Mouse (Mus musculus) spleen, postnatal 14 days (tissue): ENCODE data around the gene Peg10.
A peak's percentile ranks its signal among the peaks of the same experiment; 100 is the strongest.
"Not testable (repeated sequence)": the region's sequence is repeated elsewhere in the genome, so short reads cannot be mapped to it uniquely, and the experiment has no call there.

Experiments used
- DNase-seq, 2 experiments: peaks; one replicate each; pipeline ENCODE4 v3.0.0; 2021 to 2022; ENCODE audit warnings: low spot score in 2 of 2

The Peg10 gene

DNA sequence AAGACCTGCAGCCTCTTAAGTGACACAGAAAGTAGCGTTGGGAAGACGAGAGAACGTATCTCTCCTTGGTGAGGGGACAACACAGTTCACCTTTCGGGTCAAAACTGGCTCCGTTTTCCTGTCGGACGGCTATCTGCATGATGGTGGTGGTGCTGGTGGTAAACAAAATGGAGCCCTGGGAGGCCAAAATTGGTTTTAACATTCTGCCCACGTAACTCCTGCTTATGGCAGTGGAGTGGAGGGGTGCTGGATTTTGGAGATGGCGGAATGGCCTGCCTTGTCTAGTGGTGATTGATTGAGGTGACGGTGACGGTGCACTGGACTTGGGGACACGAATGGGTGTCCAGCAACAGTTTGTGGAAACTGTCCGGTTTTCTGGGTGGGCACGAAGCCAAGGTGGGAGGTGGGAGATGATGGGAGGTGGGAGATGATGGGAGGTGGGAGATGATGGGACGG, 1.4 kb downstream of the Peg10 start:
- no peak for DNase-seq

DNA sequence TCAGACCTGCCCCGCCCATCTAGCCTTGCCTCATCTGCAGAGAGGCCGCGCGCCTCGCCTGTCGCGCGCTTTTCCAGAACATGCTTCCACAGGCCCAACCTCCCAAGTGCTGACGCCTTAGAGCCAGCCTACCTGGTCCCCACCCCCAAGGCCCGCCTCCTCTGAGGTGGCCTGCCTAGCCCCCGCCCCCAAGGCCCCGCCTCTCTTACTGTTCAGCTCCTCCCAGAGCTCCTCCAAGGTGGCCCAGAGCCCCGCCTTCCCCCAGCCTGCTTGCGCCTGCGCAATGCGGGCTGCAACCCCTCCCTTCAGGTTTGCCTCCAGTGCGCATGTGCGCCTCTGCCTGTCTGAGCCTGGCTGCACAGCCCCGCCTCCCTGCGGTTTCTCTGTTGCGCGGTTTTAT, 2.0 kb downstream of the Peg10 start:
- DNase-seq, result peak; percentile 72 to 82

DNA sequence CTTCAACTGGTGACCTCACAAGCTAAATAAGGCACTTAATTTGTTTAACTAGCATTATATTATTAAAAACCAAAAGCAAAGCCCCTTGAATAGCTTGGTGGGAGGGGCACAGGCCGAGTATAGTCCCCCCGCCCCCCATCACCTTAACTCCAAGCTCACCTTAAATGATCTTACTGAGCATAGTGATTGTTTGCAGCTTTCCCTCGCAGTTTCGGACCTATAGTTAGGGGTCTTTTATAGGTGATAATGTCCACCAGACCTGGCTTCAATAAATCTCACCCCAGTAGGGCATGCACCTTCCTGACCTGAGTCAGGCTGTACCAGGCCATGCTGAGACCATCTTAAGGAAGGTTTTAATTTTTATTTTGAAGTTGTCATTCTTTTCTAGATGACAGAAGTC, 4.2 kb downstream of the Peg10 start:
- DNase-seq, result no peak

DNA sequence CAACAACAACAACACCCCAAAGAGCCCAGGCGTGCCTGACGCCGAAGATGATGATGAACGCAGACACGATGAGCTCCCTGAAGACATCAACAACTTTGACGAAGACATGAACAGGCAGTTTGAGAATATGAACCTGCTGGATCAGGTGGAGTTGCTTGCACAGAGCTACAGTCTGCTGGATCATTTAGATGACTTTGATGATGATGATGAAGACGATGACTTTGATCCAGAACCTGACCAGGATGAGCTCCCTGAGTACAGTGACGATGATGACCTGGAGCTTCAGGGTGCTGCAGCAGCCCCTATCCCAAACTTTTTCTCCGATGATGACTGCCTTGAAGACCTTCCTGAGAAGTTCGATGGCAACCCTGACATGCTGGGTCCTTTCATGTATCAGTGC, 7.2 kb downstream of the Peg10 start:
- DNase-seq, result no peak

DNA sequence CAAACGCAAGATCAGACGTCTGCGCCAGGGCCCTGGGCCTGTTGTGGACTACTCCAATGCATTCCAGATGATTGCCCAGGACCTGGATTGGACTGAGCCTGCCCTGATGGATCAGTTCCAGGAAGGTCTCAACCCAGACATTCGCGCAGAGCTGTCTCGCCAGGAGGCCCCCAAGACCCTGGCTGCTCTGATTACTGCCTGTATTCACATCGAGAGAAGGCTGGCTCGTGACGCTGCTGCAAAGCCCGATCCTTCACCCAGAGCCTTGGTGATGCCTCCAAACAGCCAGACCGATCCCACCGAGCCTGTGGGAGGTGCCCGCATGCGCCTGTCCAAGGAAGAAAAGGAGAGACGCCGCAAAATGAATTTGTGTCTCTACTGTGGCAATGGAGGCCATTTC, 7.8 kb downstream of the Peg10 start:
- no peak for DNase-seq

DNA sequence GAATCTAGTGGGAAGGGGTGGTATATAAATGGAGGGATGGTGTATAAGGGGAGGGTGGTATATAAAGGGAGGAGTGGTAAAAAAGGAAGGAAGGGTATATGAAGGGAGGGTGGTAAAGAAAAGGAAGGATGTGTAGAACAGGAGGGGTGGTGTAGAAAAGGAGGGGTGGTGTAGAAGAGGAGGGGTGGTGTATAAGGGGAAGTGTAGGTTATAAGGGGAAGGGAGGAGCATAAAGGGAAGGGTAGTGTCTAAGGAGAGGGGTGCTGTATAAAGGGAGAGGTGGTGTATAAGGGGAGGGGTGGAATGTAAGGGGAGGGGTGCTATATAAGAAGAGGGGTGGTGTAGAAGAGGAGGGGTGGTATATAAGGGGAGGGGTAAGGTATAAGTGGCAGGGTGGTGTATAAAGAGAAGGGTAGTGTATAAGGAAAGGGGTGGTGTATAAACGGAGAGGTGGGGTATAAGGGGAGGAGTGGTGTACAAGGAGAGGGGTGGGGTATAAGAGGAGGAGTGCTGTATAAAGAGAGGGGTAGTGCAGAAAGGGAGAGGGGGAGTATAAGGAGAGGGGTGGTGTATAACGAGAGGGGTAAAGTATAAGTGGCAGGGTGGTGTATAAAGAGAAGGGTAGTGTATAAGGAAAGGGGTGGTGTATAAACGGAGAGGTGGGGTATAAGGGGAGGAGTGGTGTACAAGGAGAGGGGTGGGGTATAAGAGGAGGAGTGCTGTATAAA, 14.5 kb downstream of the Peg10 start:
- not testable (repeated sequence) for DNase-seq

DNA sequence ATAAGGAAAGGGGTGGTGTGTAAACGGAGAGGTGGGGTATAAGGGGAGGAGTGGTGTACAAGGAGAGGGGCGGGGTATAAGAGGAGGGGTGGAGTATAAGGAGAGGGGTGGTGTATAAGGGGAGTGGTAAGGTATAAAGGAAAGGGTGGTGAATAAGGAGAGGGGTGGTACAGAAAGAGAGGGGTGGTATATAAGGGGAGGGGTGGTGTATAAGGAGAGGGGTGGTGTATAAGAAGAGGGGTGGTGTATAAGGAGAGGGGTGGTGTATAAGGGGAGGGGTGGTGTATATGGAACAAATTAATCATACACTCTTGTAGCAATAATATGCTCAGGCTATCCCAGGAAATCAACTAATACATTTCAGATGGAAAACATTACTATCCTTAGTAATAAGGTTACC, 15.1 kb downstream of the Peg10 start:
- no peak for DNase-seq

DNA sequence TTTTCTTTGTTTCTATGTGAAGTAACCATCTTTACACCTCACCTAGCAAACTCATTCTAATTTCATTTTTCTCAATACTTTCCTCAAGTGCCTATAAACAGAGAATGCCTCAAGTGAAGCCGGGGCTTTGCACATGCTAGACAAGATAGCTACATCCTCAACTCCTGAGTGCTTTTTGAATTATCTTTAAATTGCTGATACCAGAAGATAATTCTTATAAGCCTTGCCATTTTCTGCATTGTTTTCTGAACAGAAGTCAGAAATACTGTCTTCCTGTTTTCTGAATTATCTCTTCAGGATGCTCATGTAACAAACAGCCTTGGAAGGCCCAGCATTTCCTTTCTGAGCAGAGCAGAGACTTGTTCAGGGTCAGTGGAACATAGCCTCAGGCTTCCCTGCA, 49.2 kb downstream of the Peg10 start:
- DNase-seq, result no peak

DNA sequence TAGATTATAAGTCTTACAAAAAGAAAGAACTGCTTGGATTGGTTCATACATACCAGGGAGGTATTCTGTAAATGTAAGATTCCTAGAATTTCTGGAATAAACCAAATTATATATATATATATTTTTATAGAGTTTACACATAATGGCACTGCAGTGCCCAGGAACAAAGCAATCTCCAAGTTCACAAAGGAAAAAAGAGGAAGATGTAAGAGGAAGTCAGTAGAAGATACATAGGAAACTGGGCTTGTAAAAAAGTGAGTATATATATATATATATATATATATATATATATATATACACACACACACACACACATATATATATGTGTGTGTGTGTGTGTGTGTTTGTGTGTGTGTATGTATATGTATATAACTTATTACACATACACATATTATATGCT, 50.2 kb downstream of the Peg10 start:
- not testable (repeated sequence) for DNase-seq

DNA sequence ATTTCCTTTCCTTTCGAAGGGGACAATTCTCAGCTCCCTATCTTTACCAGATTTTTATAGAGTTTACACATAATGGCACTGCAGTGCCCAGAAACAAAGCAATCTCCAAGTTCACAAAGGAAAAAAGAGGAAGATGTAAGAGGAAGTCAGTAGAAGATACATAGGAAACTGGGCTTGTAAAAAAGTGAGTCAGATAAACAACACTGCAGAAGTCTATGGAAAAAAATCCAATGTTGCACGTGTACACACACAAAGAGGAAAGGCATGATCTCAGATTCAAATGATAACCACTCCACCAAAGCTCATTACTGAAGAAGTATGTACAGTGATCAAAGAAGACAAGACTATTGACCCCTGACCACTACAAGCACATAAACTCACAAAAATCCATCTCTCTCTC, 51.3 kb downstream of the Peg10 start:
- DNase-seq, result no peak

DNA sequence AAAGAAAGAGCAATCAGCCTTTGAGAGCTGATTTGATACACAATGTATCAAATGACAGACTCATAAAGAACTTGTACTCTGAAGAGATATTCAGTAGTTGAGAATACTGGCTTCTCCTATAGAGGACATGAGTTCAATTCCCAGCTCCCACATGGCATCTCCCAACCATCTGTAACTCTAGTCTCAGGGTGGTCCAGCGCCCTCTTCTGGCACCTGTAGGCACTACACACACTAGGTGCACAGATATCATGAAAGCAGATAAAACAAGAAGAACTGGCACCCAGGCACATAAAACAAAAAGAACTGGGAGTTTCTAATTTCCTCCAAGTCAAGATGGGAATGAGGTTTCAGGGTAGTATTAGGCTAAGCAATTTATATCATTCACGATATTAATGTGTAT, 52.3 kb downstream of the Peg10 start:
- DNase-seq, result no peak

DNA sequence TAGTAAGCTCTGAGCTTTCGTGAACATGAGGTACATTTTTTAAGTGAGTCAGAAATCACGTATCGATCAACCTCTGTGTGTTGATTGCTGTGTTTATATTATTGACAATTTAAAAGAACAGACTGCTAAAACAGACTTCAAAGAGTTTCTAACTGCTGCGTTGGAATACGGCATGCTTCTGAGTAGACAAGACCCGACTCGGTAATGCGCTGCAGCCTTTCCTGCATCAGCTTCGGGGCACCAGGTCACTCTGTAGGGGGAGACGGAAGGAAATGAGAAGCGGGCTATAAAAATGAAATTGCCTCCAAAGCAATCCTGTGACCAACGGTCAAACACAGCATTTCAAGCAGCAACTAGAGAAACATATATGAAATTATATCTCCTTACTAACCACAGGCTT, 59.9 kb downstream of the Peg10 start:
- DNase-seq, result no peak
